Mouse (Mus musculus): ENCODE results near the gene Ncbp3.

Gene Ncbp3

DNA sequence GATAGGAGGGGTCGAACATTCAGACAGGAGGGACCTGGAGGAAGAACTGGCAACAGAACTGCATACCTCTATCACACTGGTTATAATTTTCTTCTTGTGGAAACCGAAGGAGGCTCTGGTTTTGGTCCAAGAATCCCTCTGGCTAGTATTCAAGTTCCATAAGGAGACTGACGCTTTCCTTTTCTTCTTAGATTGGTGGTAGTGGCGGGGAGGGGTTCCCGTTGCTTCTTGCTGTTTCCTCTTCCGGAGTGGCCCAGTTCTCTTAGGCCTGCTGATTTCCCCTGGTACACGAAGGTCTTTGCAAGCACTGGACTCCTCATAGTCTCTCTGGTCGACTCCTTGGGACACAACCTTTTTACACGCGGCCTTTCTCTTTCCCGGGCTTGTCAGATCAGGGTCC is 89.5 kb downstream of the Ncbp3 start:
- DNase-seq (ENCODE audit: low spot score in 2 of 2) = peak in 1 of 2 experiments; percentile 37

DNA sequence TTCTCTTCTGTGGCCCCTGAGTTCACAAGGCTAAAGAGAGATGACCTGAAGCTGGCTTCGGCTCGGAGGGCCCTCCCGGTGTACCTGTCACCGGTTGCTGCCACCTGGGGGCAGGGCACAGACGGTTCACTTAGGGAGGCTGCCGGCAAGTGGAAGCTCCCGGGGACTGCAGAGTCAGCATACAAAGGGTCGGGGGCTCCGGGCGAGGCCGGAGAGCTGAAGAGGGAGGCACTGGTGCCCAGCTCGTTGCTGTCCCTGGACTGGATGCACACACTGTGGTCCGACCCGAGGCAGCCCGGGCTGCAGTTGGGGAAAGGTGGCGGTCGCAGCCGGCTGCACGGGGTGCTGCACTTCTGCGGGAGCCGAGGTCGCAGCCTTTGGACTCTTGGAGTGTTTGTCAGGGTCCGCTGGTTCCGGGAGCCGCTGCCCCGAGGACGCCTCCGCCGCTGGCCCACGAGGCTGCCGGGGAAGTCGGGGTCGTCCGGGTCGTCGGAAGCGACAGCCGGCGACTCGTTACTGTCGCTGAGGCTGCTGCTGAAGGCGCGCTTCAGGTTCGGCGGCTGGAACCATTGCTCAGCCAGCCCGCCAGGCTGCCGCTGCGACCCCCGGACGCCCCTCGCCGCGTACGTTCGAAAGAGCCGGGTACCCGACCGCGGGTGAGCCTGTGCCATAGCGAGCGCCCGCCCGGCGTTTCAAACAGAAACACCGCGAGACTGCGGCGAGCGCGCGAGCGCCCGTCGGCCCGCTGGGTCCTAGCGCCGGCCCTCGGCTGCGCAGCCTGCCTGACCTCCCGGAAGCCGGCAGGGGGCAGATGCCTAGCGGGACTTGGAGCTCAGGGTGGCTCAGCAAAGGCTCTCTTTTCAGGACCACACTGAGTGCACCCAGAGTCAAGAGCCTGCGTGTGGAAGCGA is 90.3 kb downstream of the Ncbp3 start, which contains the start of gene Haspin:
Gene Haspin, minus strand, starts transcription at position 704 of the 911 bp plus-strand sequence.
- DNase-seq (ENCODE audit: low spot score in 2 of 2) = peak; percentile 92 to 95

Data from spleen, postnatal 10 days (tissue).